Mouse (Mus musculus) stomach, postnatal 0 days (tissue): Measurements from ENCODE around the gene Gnb4. TPM values are rescaled to one million over a fixed set of nuclear protein-coding genes. Genes with fewer than 3 reads are reported as not detected.

Experiments used
- ATAC-seq: fragments of 200-750 bp; cut with Nextera tagmentation; 2 replicates; pipeline ENCODE4 v1.8.0; 2017; ENCODE audit not compliant: low FRiP score, low TSS enrichment
- DNase-seq: peaks from one replicate; pipeline ENCODE4 v3.0.0-alpha.2; 2016; ENCODE audit warnings: low spot score
- H3K27ac ChIP-seq: fragments of 300-500 bp; sonication (generic); replicated peaks from 2 replicates; pipeline ENCODE4 v1.5.1; 2014; ENCODE audit warnings: mild to moderate bottlenecking, control low read depth
- H3K27me3 ChIP-seq: fragments of 300-500 bp; sonication (generic); 2 replicates; pipeline ENCODE4 v1.6.1; 2014; ENCODE audit warnings: low read length; ENCODE audit not compliant: control insufficient read depth, insufficient read depth
- H3K36me3 ChIP-seq: fragments of 300-500 bp; sonication (generic); 2 replicates; pipeline ENCODE4 v1.6.1; 2014; ENCODE audit warnings: low read length, mixed read lengths; ENCODE audit not compliant: control insufficient read depth, insufficient read depth
- H3K4me1 ChIP-seq: fragments of 300-500 bp; sonication (generic); replicated peaks from 2 replicates; pipeline ENCODE4 v1.6.1; 2014; ENCODE audit warnings: antibody characterized with exemption; ENCODE audit not compliant: control insufficient read depth, insufficient read depth
- H3K4me2 ChIP-seq: fragments of 300-500 bp; sonication (generic); replicated peaks from 2 replicates; pipeline ENCODE4 v1.6.1; 2014; ENCODE audit warnings: low read depth, mild to moderate bottlenecking, control low read depth, moderate library complexity
- H3K4me3 ChIP-seq: fragments of 300-500 bp; sonication (generic); 2 replicates; pipeline ENCODE4 v1.5.1; 2014; ENCODE audit warnings: low read depth, low read length, control low read depth
- H3K9ac ChIP-seq: fragments of 300-500 bp; sonication (generic); 2 replicates; pipeline ENCODE4 v1.6.1; 2014; ENCODE audit warnings: mild to moderate bottlenecking, low read length, control low read depth, mixed read lengths
- H3K9me3 ChIP-seq: fragments of 300-500 bp; sonication (generic); 2 replicates; pipeline ENCODE4 v1.6.1; 2016; ENCODE audit warnings: low read length; ENCODE audit not compliant: control insufficient read depth
- CTCF ChIP-seq: IDR thresholded peaks from 2 replicates; pipeline ENCODE4 v1.5.1; 2016; ENCODE audit warnings: antibody characterized with exemption, low read depth, mild to moderate bottlenecking, moderate library complexity
- EP300 ChIP-seq: optimal IDR thresholded peaks from 2 replicates; pipeline ENCODE3; 2016; ENCODE audit warnings: antibody characterized with exemption
- WGBS: fragments of 180-500 bp; shearing (Covaris S2); extraction: QIAGEN DNeasy Blood & Tissue Kit; methylation state at CpG from one replicate; pipeline ENCODE4 v1.1.7; 2014; 5-methylcytosine and 5-hydroxymethylcytosine counted together
- polyA plus RNA-seq: library from polyadenylated mRNA; unstranded; fragments of >200 nt; fragmentation: Nextera tagmentation; extraction: Ambion mirVana; gene quantifications from 2 replicates; pipeline ENCODE4 v1.2.1, GENCODE M21; 2015

Gene Gnb4
- polyA plus RNA-seq, 1 experiment from 2014 or later: 42.6 TPM

DNA sequence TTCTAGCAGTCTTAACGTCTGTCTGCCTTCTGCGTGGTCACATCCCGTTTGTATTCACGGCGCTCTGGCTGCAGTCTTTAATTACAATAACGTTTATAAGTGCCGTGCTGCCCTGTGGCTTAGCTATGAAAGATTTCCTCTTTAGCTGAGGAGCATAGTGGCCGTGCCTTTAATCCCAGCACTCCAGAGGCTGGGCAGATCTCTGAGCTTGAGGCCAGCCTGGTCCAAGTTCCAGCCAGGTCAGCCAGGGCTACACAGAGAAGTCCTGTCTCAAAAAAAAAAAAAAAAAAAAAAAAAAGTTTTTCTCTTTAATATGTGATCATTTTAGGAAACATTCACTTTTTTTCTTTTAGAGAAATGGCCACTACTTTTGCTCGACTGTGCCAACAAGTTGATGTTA lies 42.5 kb downstream of the Gnb4 start:
- DNase-seq (no peak), ATAC-seq (no peak)
- H3K4me3 ChIP-seq: no peak overlapping the region
- 58% methylated on average over 9 of the region's 9 CpGs for WGBS
- H3K27me3 ChIP-seq: no peaks in the 10 kb centered on the region
- TF ChIP-seq EP300 (no peak), CTCF (no peak)
- H3K36me3 ChIP-seq: peaks cover 9% of the 10 kb centered on the region; the same call in 1 of the 2 replicates
- no peak overlapping the region for H3K4me2 ChIP-seq
- H3K27ac ChIP-seq: no peak overlapping the region
- no peak overlapping the region for H3K9ac ChIP-seq
- no peaks in the 10 kb centered on the region for H3K9me3 ChIP-seq
- H3K4me1 ChIP-seq: no peaks in the 10 kb centered on the region

DNA sequence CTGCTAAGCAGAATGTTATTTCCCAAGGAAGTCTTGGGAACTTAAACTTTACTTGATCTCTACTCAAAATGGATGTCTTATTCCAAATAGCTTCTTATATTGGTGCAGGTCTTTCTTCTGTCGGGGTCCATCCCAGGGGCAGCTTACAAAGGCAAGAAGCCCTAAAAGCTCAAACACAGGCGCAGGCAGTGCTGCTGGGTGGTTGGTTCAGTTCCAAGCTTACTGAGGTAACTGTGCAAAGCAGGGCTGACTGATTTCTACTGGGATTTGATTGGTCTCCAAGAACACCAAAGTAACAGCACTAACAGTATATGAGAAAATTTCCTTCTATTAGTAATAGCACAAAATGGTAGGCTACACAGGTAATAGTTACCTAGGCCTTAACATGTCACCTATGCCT lies 43.3 kb downstream of the Gnb4 start:
- TF ChIP-seq EP300 (no peak), CTCF (no peak)
- Histone ChIP-seq H3K27me3 (no peaks in the 10 kb centered on the region), H3K27ac (no peak overlapping the region), H3K9ac (no peak overlapping the region), H3K4me3 (no peak overlapping the region), H3K4me1 (no peaks in the 10 kb centered on the region), H3K4me2 (no peak overlapping the region), H3K9me3 (no peaks in the 10 kb centered on the region), H3K36me3 (peaks cover 10% of the 10 kb centered on the region; the same call in 1 of the 2 replicates)
- WGBS: 86% methylated on average over 2 of the region's 2 CpGs
- no peak for DNase-seq
- no peak for ATAC-seq

DNA sequence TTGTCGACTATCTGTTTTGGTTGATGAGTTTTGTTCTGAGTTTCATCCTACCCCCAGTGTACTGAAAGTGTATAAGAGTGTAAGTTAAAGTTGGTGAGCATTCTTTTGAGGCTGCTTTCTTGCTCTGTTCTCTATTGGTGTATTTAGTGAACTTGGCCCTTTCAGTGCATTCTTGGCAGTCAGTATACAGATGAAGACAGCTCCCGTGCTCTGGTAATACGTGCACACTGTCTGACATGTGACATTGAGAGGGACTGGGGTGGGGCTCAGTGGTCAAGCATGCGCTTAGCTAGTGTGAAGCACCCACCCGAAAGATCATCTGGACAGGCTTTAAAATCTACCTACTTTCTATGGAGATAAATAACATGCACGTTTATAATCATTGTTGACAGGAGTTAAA lies 53.0 kb downstream of the Gnb4 start:
- WGBS: 85% methylated on average over 6 of the region's 6 CpGs
- no peaks in the 10 kb centered on the region for H3K9me3 ChIP-seq
- TF ChIP-seq EP300 (no peak), CTCF (no peak)
- no peak overlapping the region for H3K27ac ChIP-seq
- H3K9ac ChIP-seq: no peak overlapping the region
- no peak overlapping the region for H3K4me2 ChIP-seq
- no peaks in the 10 kb centered on the region for H3K27me3 ChIP-seq
- peaks cover 15% of the 10 kb centered on the region for H3K36me3 ChIP-seq
- no peak overlapping the region for H3K4me3 ChIP-seq
- DNase-seq: no peak
- no peak for ATAC-seq
- no peaks in the 10 kb centered on the region for H3K4me1 ChIP-seq

DNA sequence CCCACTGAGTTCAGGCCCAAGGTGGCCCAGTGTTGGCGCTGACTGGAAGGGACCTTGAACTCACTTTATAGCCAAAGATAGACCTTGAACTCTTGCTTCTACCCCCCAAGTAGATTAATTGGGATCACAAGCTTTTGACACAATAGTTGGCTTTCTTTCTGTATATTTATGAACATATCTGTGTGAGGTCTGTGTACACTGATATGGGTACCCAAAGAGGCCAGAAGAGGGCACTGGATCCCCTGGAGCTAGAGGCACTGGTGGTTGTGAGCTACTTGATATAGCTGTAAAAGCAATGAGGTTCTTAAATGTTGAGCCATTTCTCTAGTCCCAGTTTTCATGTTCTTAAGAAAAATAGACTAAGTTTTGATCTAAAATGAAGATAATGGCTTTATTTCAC lies 63.3 kb downstream of the Gnb4 start:
- Histone ChIP-seq H3K9ac (no peak overlapping the region), H3K9me3 (no peaks in the 10 kb centered on the region), H3K4me2 (no peak overlapping the region), H3K27me3 (no peaks in the 10 kb centered on the region), H3K4me3 (no peak overlapping the region), H3K36me3 (peaks cover 13% of the 10 kb centered on the region), H3K4me1 (no peaks in the 10 kb centered on the region), H3K27ac (no peak overlapping the region)
- DNase-seq (no peak), ATAC-seq (no peak)
- WGBS: 100% methylated on average over 1 of the region's 1 CpGs
- TF ChIP-seq CTCF: peak; percentile 60
- TF ChIP-seq EP300: no peak

DNA sequence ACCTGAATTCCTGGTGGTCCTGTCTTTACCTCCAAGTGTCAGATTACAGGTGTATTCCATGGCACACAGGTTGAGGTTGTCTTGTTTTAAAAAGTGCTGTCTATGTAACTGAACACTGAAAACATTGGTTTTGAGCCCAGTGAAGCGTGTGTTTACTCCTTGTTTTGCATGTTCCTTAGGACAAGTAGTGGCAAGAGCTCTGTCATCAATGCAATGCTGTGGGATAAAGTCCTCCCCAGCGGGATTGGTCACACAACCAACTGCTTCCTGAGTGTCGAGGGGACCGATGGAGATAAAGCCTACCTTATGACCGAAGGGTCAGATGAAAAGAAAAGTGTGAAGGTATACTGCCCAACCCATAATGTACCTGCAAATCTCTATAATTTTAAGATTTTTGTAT lies 78.3 kb downstream of the Gnb4 start:
- DNase-seq (no peak), ATAC-seq (no peak)
- Histone ChIP-seq H3K36me3 (peaks cover 17% of the 10 kb centered on the region), H3K27me3 (no peaks in the 10 kb centered on the region), H3K4me3 (no peak overlapping the region), H3K4me2 (no peak overlapping the region), H3K4me1 (no peaks in the 10 kb centered on the region), H3K27ac (no peak overlapping the region), H3K9me3 (no peaks in the 10 kb centered on the region), H3K9ac (no peak overlapping the region)
- TF ChIP-seq EP300 (no peak), CTCF (no peak)
- WGBS: 91% methylated on average over 5 of the region's 5 CpGs

DNA sequence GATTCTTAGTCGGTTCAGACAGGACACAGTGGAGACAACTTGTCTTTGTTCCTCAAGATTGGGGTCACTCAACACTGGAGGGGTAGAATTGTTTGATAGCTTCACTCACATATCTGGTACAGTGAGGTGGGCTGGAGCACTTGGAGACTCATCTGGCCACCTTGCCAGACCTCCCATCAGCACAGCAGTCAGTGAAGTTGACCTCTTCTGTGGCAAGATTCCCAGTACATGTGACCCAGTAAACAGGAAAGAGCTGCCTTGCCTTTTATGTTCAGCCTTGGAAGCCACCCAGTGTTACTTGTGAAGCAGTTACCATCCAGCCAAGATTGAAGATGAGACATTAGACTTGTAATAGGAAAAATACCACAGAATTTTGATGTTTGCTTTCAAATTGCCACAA lies 78.8 kb downstream of the Gnb4 start:
- no peak overlapping the region for H3K4me2 ChIP-seq
- peaks cover 13% of the 10 kb centered on the region for H3K36me3 ChIP-seq
- no peak overlapping the region for H3K4me3 ChIP-seq
- TF ChIP-seq EP300 (no peak), CTCF (no peak)
- DNase-seq (no peak), ATAC-seq (no peak)
- H3K27ac ChIP-seq: no peak overlapping the region
- no peaks in the 10 kb centered on the region for H3K4me1 ChIP-seq
- no peak overlapping the region for H3K9ac ChIP-seq
- H3K9me3 ChIP-seq: no peaks in the 10 kb centered on the region
- no peaks in the 10 kb centered on the region for H3K27me3 ChIP-seq
- 76% methylated on average over 1 of the region's 1 CpGs for WGBS
